16 mouse cellular contexts compared by ENCODE assay signal in genomic region chr8:44930058-44930457, GRCm38 (mm10).
"Had no signal": no experiment of that assay in that cellular context is flagged by ENCODE, and none has a peak within 500 bp of the region (broad histone marks: within the 10 kb centered on the region; RNA-seq: fewer than 3 reads in every experiment).

No protein-coding gene starts in this region.

- H3K9ac ChIP-seq: neural tube, embryonic 13.5 days; neural tube, embryonic 15.5 days; stomach, embryonic 15.5 days had no signal

- H3K4me2 ChIP-seq: neural tube, embryonic 13.5 days; neural tube, embryonic 15.5 days; stomach, embryonic 15.5 days had no signal

- H3K27ac ChIP-seq: neural tube, embryonic 13.5 days; neural tube, embryonic 15.5 days; stomach, embryonic 15.5 days; stomach, postnatal 0 days had no signal

- H3K4me1 ChIP-seq: stomach, embryonic 15.5 days had no signal

- H3K4me3 ChIP-seq: neural tube, embryonic 13.5 days; neural tube, embryonic 15.5 days; stomach, embryonic 15.5 days had no signal

- H3K27me3 ChIP-seq: neural tube, embryonic 15.5 days; stomach, embryonic 15.5 days had no signal

- H3K36me3 ChIP-seq: neural tube, embryonic 13.5 days; neural tube, embryonic 15.5 days; stomach, embryonic 15.5 days had no signal

- DNase-seq: retina, postnatal 1 day; right cerebral cortex, adult 18-20 months; right cerebral cortex, postnatal 14 days; right cerebral cortex, postnatal 25 days; right cerebral cortex, postnatal 4 days; spleen, adult 18-20 months; thymus, adult 18-20 months; thymus, adult 2 months; thymus, postnatal 14 days; thymus, postnatal 25 days; thymus, postnatal 36 days; thymus, postnatal 4 days had no signal

- H3K9me3 ChIP-seq: neural tube, embryonic 15.5 days; stomach, embryonic 15.5 days had no signal
